Mouse (Mus musculus) heart, embryonic 14.5 days (tissue): ENCODE measurements around the gene Gm6993. TPM values are rescaled to one million over a fixed set of nuclear protein-coding genes. Genes with fewer than 3 reads are reported as not detected.

Source experiments
- ATAC-seq: fragments of 200-750 bp; cut with Nextera tagmentation; 2 replicates; pipeline ENCODE4 v1.8.0; 2017; ENCODE audit warnings: low read depth, moderate TSS enrichment; ENCODE audit not compliant: insufficient number of reproducible peaks, insufficient read depth, low FRiP score
- H3K27ac ChIP-seq, 2 experiments: fragments of 200-500 bp in 1 of 2; fragments of 300-500 bp in 1 of 2; sonication (generic) in 1 of 2; replicated peaks in 1 of 2; 2 replicates each; pipeline ENCODE4 v1.5.1; 2012 to 2014; ENCODE audit warnings: low read depth in 2 of 2, low read length in 2 of 2, control low read depth in 1 of 2, mild to moderate bottlenecking in 1 of 2, mixed read lengths in 1 of 2; ENCODE audit not compliant: control insufficient read depth in 1 of 2, insufficient read depth in 1 of 2
- H3K27me3 ChIP-seq: fragments of 300-500 bp; sonication (generic); 2 replicates; pipeline ENCODE4 v1.6.1; 2014; ENCODE audit warnings: mild to moderate bottlenecking, low read length, control low read depth; ENCODE audit not compliant: control insufficient read depth, insufficient read depth
- H3K36me3 ChIP-seq: fragments of 300-500 bp; sonication (generic); 2 replicates; pipeline ENCODE4 v1.6.1; 2014; ENCODE audit warnings: mild to moderate bottlenecking, control low read depth, low read length, mixed read lengths; ENCODE audit not compliant: control insufficient read depth, insufficient read depth
- H3K4me1 ChIP-seq, 2 experiments: fragments of 200-500 bp in 1 of 2; fragments of 300-500 bp in 1 of 2; sonication (generic) in 1 of 2; 2 replicates each; pipeline ENCODE4 v1.6.1; 2012 to 2014; ENCODE audit warnings: low read length in 2 of 2, control low read depth in 1 of 2, mixed read lengths in 1 of 2; ENCODE audit not compliant: control insufficient read depth in 2 of 2, insufficient read depth in 2 of 2
- H3K4me2 ChIP-seq: fragments of 300-500 bp; sonication (generic); 2 replicates; pipeline ENCODE4 v1.6.1; 2014; ENCODE audit warnings: mild to moderate bottlenecking, low read length
- H3K4me3 ChIP-seq, 2 experiments: fragments of 200-500 bp in 1 of 2; fragments of 300-500 bp in 1 of 2; sonication (generic) in 1 of 2; 2 replicates each; pipeline ENCODE4 v1.5.1; 2012 to 2014; ENCODE audit warnings: low read length in 2 of 2, mild to moderate bottlenecking in 2 of 2, control low read depth in 1 of 2, low read depth in 1 of 2, moderate library complexity in 1 of 2; ENCODE audit not compliant: control insufficient read depth in 1 of 2, insufficient read depth in 1 of 2
- H3K9ac ChIP-seq: fragments of 300-500 bp; sonication (generic); 2 replicates; pipeline ENCODE4 v1.6.1; 2014; ENCODE audit warnings: mild to moderate bottlenecking, low read length
- H3K9me3 ChIP-seq: fragments of 300-500 bp; sonication (generic); 2 replicates; pipeline ENCODE4 v1.6.1; 2016; ENCODE audit warnings: low read length, control low read depth; ENCODE audit not compliant: control insufficient read depth
- WGBS: fragments of 180-500 bp; shearing (Covaris S2); extraction: QIAGEN DNeasy Blood & Tissue Kit; methylation state at CpG from one replicate; pipeline ENCODE4 v1.1.7; 2014; 5-methylcytosine and 5-hydroxymethylcytosine counted together
- polyA plus RNA-seq: library from polyadenylated mRNA; unstranded; fragments of >200 nt; fragmentation: Nextera tagmentation; extraction: Ambion mirVana; gene quantifications from 2 replicates; pipeline ENCODE4 v1.2.1, GENCODE M21; 2014

The Gm6993 gene
- polyA plus RNA-seq, 1 experiment from 2014 or later = not detected

GRCm38 (mm10) chr12:31209377-31209805 lies 31.2 kb upstream of the Gm6993 start:
- ATAC-seq = no peak
- Histone ChIP-seq H3K27ac (no peak overlapping the region), H3K9ac (no peak overlapping the region), H3K4me3 (no peak overlapping the region), H3K4me2 (no peak overlapping the region), H3K36me3 (no peaks in the 10 kb centered on the region), H3K9me3 (no peaks in the 10 kb centered on the region), H3K27me3 (no peaks in the 10 kb centered on the region), H3K4me1 (peaks cover 7 to 23% of the 10 kb centered on the region in 2 experiments)
- 66% methylated on average over 5 of the region's 5 CpGs for WGBS

- no peak for ATAC-seq
- H3K4me2 ChIP-seq = no peak overlapping the region
- 50% methylated on average over 7 of the region's 7 CpGs for WGBS
- no peak overlapping the region for H3K9ac ChIP-seq
- H3K4me1 ChIP-seq = peaks cover 5 to 16% of the 10 kb centered on the region in 2 experiments
- peak overlapping the region in 1 of 2 experiments; percentile 42; a peak in 2 of 4 replicates for H3K27ac ChIP-seq
- no peaks in the 10 kb centered on the region for H3K27me3 ChIP-seq
- no peak overlapping the region for H3K4me3 ChIP-seq
- no peaks in the 10 kb centered on the region for H3K36me3 ChIP-seq
- H3K9me3 ChIP-seq = no peaks in the 10 kb centered on the region
These were observed 27.0 kb upstream of the Gm6993 start for GRCm38 (mm10) chr12:31213556-31213955.

GRCm38 (mm10) chr12:31215003-31215402 lies 25.6 kb upstream of the Gm6993 start:
- Histone ChIP-seq H3K4me3 (no peak overlapping the region), H3K4me1 (peaks cover 5 to 9% of the 10 kb centered on the region in 2 experiments; a peak in 3 of 4 replicates), H3K9me3 (no peaks in the 10 kb centered on the region), H3K36me3 (no peaks in the 10 kb centered on the region), H3K9ac (no peak overlapping the region), H3K27ac (no peak overlapping the region), H3K27me3 (no peaks in the 10 kb centered on the region), H3K4me2 (no peak overlapping the region)
- WGBS = 78% methylated on average over 6 of the region's 6 CpGs
- ATAC-seq = no peak

GRCm38 (mm10) chr12:31217232-31217631 lies 23.3 kb upstream of the Gm6993 start:
- Histone ChIP-seq H3K27me3 (no peaks in the 10 kb centered on the region), H3K9me3 (no peaks in the 10 kb centered on the region), H3K27ac (no peak overlapping the region), H3K36me3 (no peaks in the 10 kb centered on the region), H3K4me3 (no peak overlapping the region), H3K4me1 (peaks cover 5 to 12% of the 10 kb centered on the region in 2 experiments), H3K9ac (no peak overlapping the region), H3K4me2 (no peak overlapping the region)
- ATAC-seq = no peak
- 93% methylated on average over 5 of the region's 5 CpGs for WGBS

GRCm38 (mm10) chr12:31218774-31219173 lies 21.8 kb upstream of the Gm6993 start:
- no peak overlapping the region for H3K27ac ChIP-seq
- H3K9ac ChIP-seq = no peak overlapping the region
- H3K9me3 ChIP-seq = no peaks in the 10 kb centered on the region
- no peak for ATAC-seq
- WGBS = 58% methylated on average over 3 of the region's 3 CpGs
- no peak overlapping the region for H3K4me3 ChIP-seq
- H3K27me3 ChIP-seq = no peaks in the 10 kb centered on the region
- no peak overlapping the region for H3K4me2 ChIP-seq
- H3K36me3 ChIP-seq = no peaks in the 10 kb centered on the region
- peaks cover 0 to 10% of the 10 kb centered on the region in 2 experiments; a peak in 3 of 4 replicates for H3K4me1 ChIP-seq

- Histone ChIP-seq H3K4me2 (no peak overlapping the region), H3K9ac (no peak overlapping the region)
- WGBS = 32% methylated on average over 6 of the region's 6 CpGs
These were observed 19.0 kb upstream of the Gm6993 start for GRCm38 (mm10) chr12:31221522-31221921.

GRCm38 (mm10) chr12:31222282-31222681 lies 18.3 kb upstream of the Gm6993 start:
- no peaks in the 10 kb centered on the region for H3K27me3 ChIP-seq
- no peaks in the 10 kb centered on the region for H3K9me3 ChIP-seq
- H3K4me2 ChIP-seq = no peak overlapping the region
- H3K9ac ChIP-seq = no peak overlapping the region
- no peak for ATAC-seq
- no peaks in the 10 kb centered on the region for H3K36me3 ChIP-seq
- 23% methylated on average over 2 of the region's 2 CpGs for WGBS
- no peak overlapping the region for H3K27ac ChIP-seq
- H3K4me1 ChIP-seq = peaks cover 0 to 7% of the 10 kb centered on the region in 2 experiments; a peak in 2 of 4 replicates
- no peak overlapping the region for H3K4me3 ChIP-seq

More at GRCm38 (mm10) chr12:31221522-31221921, 19.0 kb upstream of the Gm6993 start:
- Histone ChIP-seq H3K9me3 (no peaks in the 10 kb centered on the region), H3K36me3 (no peaks in the 10 kb centered on the region), H3K27ac (no peak overlapping the region), H3K4me1 (peaks cover 0 to 7% of the 10 kb centered on the region in 2 experiments; a peak in 2 of 4 replicates), H3K4me3 (no peak overlapping the region), H3K27me3 (no peaks in the 10 kb centered on the region)
- no peak for ATAC-seq

GRCm38 (mm10) chr12:31222741-31223140 lies 17.8 kb upstream of the Gm6993 start:
- H3K27ac ChIP-seq = no peak overlapping the region
- no peak for ATAC-seq
- no peaks in the 10 kb centered on the region for H3K9me3 ChIP-seq
- no peak overlapping the region for H3K9ac ChIP-seq
- H3K27me3 ChIP-seq = no peaks in the 10 kb centered on the region
- H3K4me3 ChIP-seq = no peak overlapping the region
- H3K36me3 ChIP-seq = no peaks in the 10 kb centered on the region
- WGBS = 49% methylated on average over 3 of the region's 3 CpGs
- H3K4me1 ChIP-seq = peaks cover 0 to 7% of the 10 kb centered on the region in 2 experiments; a peak in 2 of 4 replicates
- no peak overlapping the region for H3K4me2 ChIP-seq
